Mouse (Mus musculus): ENCODE data around the gene Hoxc5.
A peak's percentile ranks its signal among the peaks of the same experiment; 100 is the strongest.

The Hoxc5 gene

DNA sequence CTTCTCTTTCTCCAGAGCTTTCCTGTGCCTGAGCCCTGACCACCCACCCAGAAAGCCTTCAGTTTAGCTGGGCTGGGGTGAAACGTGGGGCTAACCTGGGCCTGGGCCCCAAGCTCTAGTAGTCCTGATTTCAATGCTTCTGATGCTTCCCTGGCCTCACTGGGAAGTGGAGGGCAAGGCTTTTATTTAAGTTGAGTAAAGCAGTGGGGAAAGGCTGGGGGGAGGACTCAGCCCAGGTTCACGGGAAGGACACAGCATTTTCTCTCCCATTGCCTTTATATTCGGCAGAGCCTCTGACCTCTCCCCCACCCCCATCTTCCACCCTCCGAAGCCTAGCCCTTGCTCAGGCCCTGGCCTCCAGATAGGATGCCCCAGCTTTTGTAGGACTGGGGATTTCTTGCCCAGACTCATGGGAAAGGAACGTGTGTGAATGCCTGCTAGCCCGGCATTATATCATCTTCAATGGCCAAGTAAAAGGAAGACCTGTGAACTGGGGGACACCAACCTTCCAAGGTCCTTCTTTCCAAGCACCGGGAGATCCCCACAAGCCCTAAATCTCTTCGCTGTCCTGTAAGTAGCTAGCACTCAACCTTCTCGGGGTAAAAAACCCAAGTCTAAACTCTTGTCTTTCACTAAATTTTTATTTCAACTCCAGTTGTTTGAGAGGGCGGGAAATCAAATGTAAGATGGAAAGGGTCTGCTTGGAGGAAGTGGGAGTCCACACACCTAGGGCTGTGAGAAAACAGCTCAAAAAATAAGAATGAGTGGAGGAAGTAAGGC is 71.6 kb downstream of the Hoxc5 start:
- DNase-seq: no peak

DNA sequence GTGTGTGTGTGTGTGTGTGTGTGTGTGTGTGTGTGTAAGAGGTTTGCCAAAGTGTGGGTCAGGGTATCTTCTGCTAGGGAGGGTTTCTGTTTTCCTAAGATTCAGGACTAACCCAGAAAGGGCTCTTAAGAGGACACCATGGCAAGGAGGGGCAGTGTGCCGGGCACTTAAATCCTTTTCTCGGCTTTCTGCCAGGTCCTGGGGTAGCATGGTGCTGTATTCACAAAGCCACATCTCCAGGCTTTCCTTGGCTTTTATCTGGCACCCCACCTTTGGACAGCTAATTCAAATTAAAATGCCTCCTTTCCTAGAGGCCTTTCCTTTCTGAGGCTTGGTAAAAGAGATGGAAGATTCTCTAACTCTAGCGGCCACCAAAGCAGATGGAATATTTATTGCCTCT is 72.4 kb downstream of the Hoxc5 start:
- DNase-seq: no peak

GRCm38 (mm10) chr15:103040601-103041000 is 73.4 kb downstream of the Hoxc5 start:
- peak in 1 of 2 experiments; percentile 45 for DNase-seq

DNA sequence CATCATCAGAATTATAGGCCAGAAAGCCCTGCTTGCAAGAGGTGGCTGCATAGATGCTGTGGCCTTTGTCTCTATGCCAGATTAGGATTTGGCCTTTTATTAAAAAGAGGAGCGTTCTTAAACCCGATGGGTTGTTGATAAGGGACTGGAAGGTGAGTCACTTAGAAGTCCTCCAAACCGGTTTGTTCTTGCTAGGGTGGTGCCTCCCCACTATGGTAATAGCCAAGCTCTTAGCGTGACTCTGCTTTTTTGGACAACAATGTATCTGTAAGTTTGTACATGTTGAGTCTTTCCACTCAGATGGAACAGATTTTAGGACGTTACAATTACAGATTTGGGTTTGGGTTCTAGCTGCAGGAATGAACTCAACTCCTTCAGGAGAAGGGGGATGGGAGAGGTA is 74.4 kb downstream of the Hoxc5 start:
- no peak for DNase-seq

GRCm38 (mm10) chr15:103042209-103042608 is 75.0 kb downstream of the Hoxc5 start:
- DNase-seq: peak in 1 of 2 experiments; percentile 71

DNA sequence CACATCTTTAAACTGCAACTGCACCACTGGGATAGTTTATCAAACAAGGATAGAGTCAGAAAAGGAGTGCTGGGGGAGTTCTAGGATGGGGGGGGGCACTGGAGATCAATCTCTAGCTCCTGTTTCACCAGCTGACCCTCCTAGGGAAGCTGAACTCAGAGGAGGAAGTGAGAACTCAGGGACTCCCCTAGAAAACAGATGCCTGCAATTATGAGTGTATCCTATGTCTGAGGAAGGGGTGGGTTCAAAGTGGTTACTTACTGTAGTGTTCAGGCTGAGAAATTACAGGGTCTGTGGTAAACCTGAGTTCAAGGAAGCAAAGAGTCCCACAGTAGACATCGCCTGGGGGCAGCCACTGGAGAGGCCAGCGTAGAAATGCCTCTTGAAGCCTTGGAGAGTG is 84.4 kb downstream of the Hoxc5 start:
- DNase-seq: no peak

- no peak for DNase-seq
Observed at GRCm38 (mm10) chr15:103053210-103053609, 86.0 kb downstream of the Hoxc5 start.

DNA sequence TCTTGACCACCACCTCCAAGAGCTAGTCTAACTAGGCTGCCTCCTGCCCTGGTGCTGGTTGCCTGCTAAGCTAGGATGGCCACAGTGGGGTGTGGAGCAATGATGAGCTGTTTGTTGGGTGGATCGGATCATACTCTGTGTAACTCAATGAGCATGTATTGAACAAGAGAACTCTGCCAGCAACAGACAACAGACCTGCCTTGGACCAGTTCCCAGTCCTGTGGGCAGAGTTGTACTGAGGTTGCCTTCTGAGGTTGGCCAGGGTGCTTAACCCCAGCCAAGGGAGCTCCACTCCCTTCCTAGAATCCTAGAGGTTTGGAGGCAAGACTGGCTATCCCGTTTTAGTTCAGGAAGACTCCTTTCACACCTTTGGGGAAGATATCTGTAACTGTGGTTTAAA is 89.2 kb downstream of the Hoxc5 start:
- peak; percentile 44 to 63 for DNase-seq

GRCm38 (mm10) chr15:103058715-103059114 is 91.5 kb downstream of the Hoxc5 start:
- DNase-seq: peak; percentile 29 to 59

GRCm38 (mm10) chr15:103059393-103059992 is 92.2 kb downstream of the Hoxc5 start:
- peak in 1 of 2 experiments; percentile 19 for DNase-seq

DNA sequence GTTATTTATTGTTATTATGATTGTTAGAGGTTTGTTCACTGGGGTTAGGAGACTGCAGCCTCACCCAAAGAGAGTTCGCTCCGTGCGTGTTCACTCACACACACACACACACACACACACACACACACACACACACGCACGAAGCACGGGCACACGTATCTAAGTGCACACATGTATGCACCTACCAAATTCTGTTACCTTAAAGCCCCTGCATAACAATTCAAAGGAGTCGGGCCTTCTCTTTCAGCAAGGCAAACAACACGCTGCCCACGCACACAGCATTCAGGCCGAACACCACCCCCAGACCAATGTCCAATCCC is 92.7 kb downstream of the Hoxc5 start:
- DNase-seq: peak; percentile 62 to 84

DNA sequence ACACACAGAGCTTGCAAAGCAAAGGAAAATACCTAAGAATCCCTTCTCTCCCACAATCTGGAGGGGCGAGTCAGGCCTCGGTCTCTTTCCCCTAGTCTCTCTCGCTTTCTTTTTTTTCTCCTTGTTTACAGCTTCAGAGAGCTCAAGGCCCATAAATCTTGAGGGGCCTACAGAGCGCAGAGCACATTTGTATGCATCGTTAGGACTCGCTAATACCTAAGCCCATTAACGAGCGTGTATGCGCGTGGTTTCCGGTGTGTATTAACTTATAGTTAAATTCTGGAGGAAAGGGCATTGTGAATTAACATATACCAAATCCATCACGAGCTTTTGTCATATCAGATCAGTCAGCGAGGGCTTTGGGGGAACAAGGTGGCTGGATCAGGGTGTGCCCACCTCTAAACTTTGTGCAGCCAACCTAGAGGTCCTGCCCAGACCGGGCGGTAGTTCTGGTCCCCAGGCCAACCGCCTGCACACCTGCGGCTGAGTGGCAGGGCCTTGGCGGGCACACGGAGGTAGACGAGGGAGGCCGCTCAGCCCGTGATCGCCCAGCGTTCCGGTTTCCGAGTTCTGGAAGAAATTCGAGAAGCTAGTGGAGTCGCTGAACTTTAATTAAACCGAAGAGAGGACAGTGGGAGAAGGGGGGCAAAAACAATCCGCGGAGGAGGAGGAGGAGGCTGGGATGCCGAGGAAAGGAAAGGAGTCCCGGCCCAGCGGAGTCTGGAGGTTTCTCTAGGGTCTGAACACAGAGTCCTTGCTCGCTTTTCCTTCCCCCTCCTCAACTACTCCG is 93.3 kb downstream of the Hoxc5 start:
- DNase-seq: peak; percentile 75 to 90

DNA sequence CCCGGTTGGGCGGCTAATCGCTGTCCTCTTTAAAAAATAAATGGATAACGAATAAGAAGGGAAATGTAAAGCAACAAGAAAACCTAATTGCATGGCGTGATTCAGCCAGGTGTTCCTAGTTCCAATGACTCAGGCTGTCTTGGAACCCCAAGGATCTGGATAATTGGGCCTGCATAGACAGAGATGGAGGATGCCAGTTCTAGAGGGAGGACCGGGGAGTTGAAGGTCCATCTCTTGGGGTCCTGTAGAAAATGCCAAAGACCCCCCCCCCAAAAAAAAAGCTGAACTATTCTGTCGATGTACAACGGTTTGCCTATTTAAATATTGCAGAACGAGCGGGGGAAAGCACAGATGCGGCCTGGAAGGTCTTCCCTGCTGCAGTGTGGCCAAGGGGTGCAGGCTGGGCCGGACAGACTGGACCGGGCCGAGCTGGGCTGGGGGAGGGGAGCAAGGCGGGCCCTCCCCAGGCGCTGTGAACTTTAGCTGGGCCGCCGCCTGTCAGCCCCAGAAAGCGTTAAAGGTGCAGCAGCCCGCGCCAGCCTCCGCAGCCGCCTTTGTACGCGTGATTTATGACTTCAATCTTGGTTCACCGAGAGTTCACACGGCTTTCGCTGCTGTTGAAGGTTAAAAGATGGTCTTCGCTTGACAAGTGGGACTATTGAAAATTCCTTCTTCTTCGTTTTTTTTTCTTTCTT is 94.0 kb downstream of the Hoxc5 start:
- DNase-seq: peak; percentile 77 to 91

DNA sequence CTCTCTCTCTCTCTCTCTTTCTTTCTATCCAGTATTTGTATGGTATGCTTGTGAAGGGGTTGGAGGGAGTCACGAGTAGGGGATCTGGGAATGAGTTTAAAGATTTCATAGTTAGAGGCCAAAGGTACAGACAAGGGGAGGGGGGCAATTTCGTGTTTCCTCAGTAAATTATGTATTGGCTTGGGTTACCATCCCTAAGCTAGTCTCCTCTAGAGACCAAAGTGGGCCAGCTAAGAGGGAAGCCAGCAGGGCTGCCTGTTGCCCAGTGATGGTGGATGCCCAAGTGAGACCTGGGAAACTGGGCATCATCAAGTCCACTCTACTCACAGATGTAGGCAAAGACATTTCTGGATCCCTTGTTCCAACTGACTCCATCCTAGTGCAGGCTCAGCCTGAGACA is 94.7 kb downstream of the Hoxc5 start:
- DNase-seq: no peak

GRCm38 (mm10) chr15:103065642-103066041 is 98.4 kb downstream of the Hoxc5 start:
- DNase-seq: no peak

All from kidney, postnatal 25 days (tissue).